Mouse (Mus musculus) stomach, embryonic 15.5 days (tissue): ENCODE data around the gene Pou3f3. TPM values are rescaled to one million over a fixed set of nuclear protein-coding genes. Genes with fewer than 3 reads are reported as not detected.

Experiments
- ATAC-seq: fragments of 200-750 bp; cut with Nextera tagmentation; 2 replicates; pipeline ENCODE4 v1.8.0; 2017; ENCODE audit warnings: low read depth, moderate number of reproducible peaks, moderate TSS enrichment; ENCODE audit not compliant: insufficient read depth, low FRiP score
- H3K27ac ChIP-seq: fragments of 300-500 bp; sonication (generic); 2 replicates; pipeline ENCODE4 v1.5.1; 2015; ENCODE audit warnings: mild to moderate bottlenecking, inconsistent platforms
- H3K27me3 ChIP-seq: fragments of 300-500 bp; sonication (generic); replicated peaks from 2 replicates; pipeline ENCODE4 v1.6.1; 2015; ENCODE audit warnings: inconsistent platforms
- H3K36me3 ChIP-seq: fragments of 300-500 bp; sonication (generic); 2 replicates; pipeline ENCODE4 v1.6.1; 2015; ENCODE audit warnings: inconsistent platforms
- H3K4me1 ChIP-seq: fragments of 300-500 bp; sonication (generic); 2 replicates; pipeline ENCODE4 v1.6.1; 2015; ENCODE audit warnings: inconsistent platforms
- H3K4me2 ChIP-seq: fragments of 300-500 bp; sonication (generic); 2 replicates; pipeline ENCODE4 v1.6.1; 2015; ENCODE audit warnings: mild to moderate bottlenecking, inconsistent platforms
- H3K4me3 ChIP-seq: fragments of 300-500 bp; sonication (generic); replicated peaks from 2 replicates; pipeline ENCODE4 v1.5.1; 2015; ENCODE audit warnings: inconsistent platforms
- H3K9ac ChIP-seq: fragments of 300-500 bp; sonication (generic); 2 replicates; pipeline ENCODE4 v1.6.1; 2015; ENCODE audit warnings: inconsistent platforms
- H3K9me3 ChIP-seq: fragments of 300-500 bp; sonication (generic); 2 replicates; pipeline ENCODE4 v1.6.1; 2016; ENCODE audit warnings: inconsistent platforms
- WGBS: fragments of 180-500 bp; shearing (Covaris S2); methylation state at CpG from one replicate; pipeline ENCODE4 v1.1.7; 2015; 5-methylcytosine and 5-hydroxymethylcytosine counted together
- polyA plus RNA-seq: library from polyadenylated mRNA; unstranded; fragments of >200 nt; fragmentation: Nextera tagmentation; extraction: Ambion mirVana; gene quantifications from 2 replicates; pipeline ENCODE4 v1.2.1, GENCODE M21; 2015

Pou3f3 gene
- polyA plus RNA-seq, 1 experiment from 2014 or later: 0.10 TPM

DNA sequence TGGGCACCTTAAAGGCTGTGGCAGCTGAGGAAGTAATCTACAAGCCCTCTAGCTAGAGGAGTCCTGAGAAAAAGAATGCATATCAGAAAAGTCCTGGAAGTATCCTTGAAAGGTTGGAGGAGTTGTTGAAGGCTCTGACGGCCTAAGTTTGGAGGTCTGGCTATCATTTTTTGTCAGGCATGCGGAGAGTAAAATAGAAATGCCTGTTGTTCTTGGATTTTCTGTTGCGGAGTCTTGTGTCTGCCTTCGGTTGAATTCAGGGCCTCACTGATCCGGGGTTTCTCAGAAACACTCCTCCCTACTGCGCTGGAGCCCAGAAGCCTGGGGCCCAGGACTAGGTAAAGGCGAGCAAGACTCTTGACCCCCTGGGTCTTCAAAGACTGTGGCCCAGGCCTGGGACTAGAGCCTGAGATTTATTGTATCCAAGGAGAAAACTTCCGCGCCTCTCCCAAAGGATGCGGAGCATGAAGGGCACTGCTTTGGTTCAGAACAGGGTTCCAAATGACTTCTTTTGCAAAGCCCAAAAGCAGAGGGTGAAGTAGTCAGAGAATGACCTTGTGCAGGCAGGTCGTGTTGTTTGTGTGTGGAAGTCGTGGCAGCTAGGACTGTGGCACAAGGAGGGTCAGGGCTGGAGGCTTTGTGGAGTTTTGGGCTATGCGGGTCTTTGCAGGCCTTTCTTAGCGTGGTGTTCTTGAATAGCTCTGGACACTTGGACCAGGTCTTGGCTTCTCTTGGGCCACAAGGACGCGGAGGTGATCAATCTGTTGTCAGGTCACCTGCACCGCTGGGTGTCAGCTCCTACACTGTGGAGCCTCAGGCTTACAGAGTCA lies 9.6 kb downstream of the Pou3f3 start:
- Histone ChIP-seq H3K36me3 (no peaks in the 10 kb centered on the region), H3K4me1 (no peaks in the 10 kb centered on the region), H3K9me3 (no peaks in the 10 kb centered on the region), H3K27me3 (peaks cover 92% of the 10 kb centered on the region), H3K9ac (no peak overlapping the region), H3K4me2 (no peak overlapping the region), H3K27ac (no peak overlapping the region), H3K4me3 (no peak overlapping the region)
- no peak for ATAC-seq
- WGBS: 7% methylated on average over 17 of the region's 17 CpGs

DNA sequence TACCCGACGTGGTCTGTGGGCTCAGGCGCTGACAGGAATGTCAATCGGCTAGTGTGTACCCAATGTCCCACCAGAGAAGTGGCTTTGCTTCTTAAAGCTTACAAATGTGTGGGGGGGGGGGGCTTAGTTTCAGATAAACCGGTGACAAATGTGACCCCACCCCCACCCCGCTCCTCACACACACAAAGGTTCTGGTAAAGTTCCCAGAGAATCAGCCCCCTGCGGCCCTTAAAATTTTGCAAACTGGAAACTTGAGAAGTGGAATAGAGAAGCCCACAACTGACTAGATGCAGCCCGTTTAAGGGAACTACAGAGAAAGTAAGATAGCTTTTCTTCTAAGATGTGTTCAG lies 10.2 kb downstream of the Pou3f3 start:
- Histone ChIP-seq H3K4me1 (no peaks in the 10 kb centered on the region), H3K27ac (no peak overlapping the region), H3K4me3 (no peak overlapping the region), H3K9ac (no peak overlapping the region), H3K4me2 (no peak overlapping the region), H3K9me3 (no peaks in the 10 kb centered on the region), H3K27me3 (peaks cover 93% of the 10 kb centered on the region), H3K36me3 (no peaks in the 10 kb centered on the region)
- WGBS: 6% methylated on average over 8 of the region's 8 CpGs
- ATAC-seq: no peak

DNA sequence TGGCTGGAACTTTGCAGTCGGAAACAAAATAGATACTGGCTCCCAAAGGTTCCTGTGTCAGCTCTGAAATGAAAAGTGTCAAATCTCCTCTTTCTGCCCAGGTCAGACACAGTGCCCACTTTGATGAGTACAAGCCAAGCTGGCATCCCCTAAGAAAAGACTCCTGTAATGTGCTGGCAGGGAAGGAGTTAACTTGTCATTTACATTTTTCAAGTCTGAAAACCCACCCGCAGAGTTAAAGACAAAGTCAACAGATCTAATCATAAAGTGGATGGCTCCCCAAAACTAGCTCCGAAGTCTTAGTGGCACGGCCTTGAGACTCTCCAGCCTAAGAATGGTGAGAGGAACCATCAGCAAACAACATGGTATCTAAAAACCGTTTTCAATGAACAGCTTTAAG lies 11.6 kb downstream of the Pou3f3 start:
- H3K9ac ChIP-seq: no peak overlapping the region
- WGBS: 4% methylated on average over 5 of the region's 5 CpGs
- ATAC-seq: no peak
- H3K4me1 ChIP-seq: no peaks in the 10 kb centered on the region
- H3K9me3 ChIP-seq: no peaks in the 10 kb centered on the region
- no peak overlapping the region for H3K27ac ChIP-seq
- H3K4me3 ChIP-seq: no peak overlapping the region
- H3K4me2 ChIP-seq: no peak overlapping the region
- peaks cover 92% of the 10 kb centered on the region for H3K27me3 ChIP-seq
- H3K36me3 ChIP-seq: no peaks in the 10 kb centered on the region

DNA sequence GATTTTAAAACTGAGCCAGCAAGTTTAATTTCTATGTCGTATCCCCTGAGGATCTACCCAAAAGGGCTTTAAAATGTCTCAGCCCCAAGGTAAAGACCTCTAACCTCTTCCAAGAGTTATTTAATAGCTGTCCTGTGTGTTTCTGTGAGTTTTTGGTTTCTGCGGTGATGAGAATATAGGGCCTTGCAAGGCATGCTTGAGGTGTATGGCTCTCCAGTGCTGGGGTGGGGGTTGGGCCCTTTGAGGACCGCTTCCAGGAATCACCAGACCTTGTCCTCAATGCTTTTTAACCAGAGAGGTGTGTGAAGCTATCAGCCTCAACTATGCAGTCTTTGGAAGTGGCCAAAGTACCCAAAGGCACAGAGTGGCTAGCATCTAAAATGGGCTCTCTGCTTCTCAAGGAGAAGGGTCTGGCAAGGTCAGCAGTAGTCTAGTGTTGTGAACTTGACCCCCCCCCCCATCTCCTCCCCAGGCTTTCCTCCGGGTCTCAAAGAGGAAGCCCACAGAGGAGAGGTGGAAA lies 12.1 kb downstream of the Pou3f3 start:
- no peaks in the 10 kb centered on the region for H3K4me1 ChIP-seq
- H3K9ac ChIP-seq: no peak overlapping the region
- peaks cover 89% of the 10 kb centered on the region for H3K27me3 ChIP-seq
- H3K4me3 ChIP-seq: no peak overlapping the region
- H3K36me3 ChIP-seq: no peaks in the 10 kb centered on the region
- no peak for ATAC-seq
- no peaks in the 10 kb centered on the region for H3K9me3 ChIP-seq
- no peak overlapping the region for H3K4me2 ChIP-seq
- 3% methylated on average over 4 of the region's 4 CpGs for WGBS
- H3K27ac ChIP-seq: no peak overlapping the region

DNA sequence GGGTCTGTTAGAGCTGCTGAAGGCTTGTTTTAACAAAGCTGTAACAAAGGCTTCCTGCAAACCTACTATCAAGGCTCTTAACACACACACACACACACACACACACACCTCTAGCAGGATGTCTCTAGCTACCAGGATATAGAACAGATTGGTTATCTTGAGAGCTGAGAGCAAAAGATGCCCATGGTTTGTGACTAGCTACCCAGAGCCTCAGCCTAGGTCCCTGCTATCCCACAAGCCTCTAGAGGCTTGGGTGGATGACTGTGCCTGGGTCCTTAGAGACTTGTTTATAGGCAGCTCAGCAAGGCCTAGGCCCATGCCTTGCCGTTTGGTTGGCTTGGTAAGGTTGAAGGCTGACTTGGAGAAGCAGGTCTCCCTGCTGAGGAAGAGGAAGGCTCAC lies 13.5 kb downstream of the Pou3f3 start:
- no peaks in the 10 kb centered on the region for H3K9me3 ChIP-seq
- no peak overlapping the region for H3K9ac ChIP-seq
- no peak overlapping the region for H3K4me3 ChIP-seq
- no peak overlapping the region for H3K27ac ChIP-seq
- H3K36me3 ChIP-seq: no peaks in the 10 kb centered on the region
- WGBS: 23% methylated on average over 1 of the region's 1 CpGs
- H3K27me3 ChIP-seq: peaks cover 88% of the 10 kb centered on the region
- peaks cover 9% of the 10 kb centered on the region for H3K4me1 ChIP-seq
- H3K4me2 ChIP-seq: no peak overlapping the region
- ATAC-seq: no peak

DNA sequence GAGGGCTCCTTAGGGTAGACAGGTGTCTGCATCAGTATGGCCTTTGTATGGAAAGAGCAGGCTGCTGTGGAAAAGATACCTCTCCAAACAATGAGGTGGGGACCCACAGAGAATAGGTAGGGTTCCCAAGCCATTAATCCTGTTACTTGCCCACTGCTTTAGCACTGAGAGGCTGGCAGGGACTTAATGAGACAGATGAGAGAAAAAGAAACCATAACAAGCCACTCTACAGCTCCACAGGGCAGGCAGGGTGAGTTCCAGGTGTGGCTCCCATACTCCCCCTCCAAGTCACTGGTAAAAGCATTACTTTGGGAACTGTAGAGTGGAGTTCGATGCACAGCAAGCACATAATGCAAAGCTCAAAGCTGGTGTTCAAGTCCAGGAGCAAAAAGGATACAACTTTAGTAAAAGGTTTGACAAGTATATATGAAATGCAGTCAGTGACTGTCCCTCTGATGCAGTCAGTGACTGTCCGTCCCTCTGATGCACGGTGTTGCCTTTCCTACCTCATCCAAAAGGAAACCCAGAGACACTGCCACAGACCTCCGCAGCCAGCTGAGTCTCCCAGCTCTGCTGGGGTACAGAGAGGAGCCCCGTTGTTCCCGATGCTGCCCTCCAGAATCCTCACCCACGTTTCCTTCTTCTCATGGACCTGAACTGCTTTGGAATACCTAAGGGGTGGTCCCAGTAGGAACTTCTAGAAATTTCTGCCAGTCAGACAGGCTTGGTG lies 14.0 kb downstream of the Pou3f3 start:
- Histone ChIP-seq H3K27me3 (peaks cover 86% of the 10 kb centered on the region), H3K4me3 (no peak overlapping the region), H3K9me3 (no peaks in the 10 kb centered on the region), H3K4me1 (peaks cover 12% of the 10 kb centered on the region), H3K4me2 (no peak overlapping the region), H3K27ac (no peak overlapping the region), H3K9ac (no peak overlapping the region), H3K36me3 (no peaks in the 10 kb centered on the region)
- 14% methylated on average over 7 of the region's 7 CpGs for WGBS
- no peak for ATAC-seq

DNA sequence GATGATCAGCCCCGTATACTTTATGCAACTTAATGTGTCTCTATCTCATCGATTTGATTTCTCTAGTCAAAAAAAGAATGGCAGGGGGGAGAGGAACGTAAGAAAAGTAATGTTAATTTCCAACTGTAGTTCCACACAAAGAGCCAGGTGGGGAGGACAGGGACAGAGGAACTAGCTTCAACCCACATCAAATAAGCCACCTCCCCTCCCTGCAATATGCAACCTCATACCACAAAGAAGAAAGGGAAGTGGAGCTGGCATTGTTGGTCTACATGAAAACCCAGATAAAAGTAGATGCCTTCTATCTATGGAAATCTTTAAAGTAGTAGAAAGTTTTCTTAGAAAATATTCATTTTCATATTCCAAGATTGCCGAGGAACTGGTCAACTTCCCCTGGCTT lies 14.7 kb downstream of the Pou3f3 start:
- no peak overlapping the region for H3K4me3 ChIP-seq
- peaks cover 12% of the 10 kb centered on the region for H3K4me1 ChIP-seq
- no peak for ATAC-seq
- no peak overlapping the region for H3K4me2 ChIP-seq
- H3K9me3 ChIP-seq: no peaks in the 10 kb centered on the region
- 17% methylated on average over 4 of the region's 4 CpGs for WGBS
- no peak overlapping the region for H3K9ac ChIP-seq
- no peak overlapping the region for H3K27ac ChIP-seq
- H3K36me3 ChIP-seq: no peaks in the 10 kb centered on the region
- H3K27me3 ChIP-seq: peaks cover 87% of the 10 kb centered on the region

DNA sequence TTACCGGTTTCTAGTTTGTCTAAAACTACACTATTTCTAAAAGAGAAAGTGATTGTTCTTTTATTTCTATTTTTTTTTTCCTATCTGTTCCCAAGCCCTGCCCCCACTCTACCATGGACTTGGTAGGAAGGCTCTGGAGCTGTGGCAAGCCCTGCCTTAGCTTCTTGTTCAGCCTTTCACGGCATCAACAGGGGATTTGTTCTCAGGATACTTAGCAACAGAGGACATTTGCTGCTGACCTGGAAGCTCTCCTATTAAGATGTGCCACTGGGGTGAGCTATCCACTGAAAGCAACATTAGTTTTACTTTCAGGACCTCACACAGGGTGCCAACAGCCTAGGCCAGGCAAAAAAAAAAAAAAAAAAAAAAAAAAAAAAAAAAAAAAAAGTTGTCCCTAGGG lies 15.4 kb downstream of the Pou3f3 start:
- peaks cover 87% of the 10 kb centered on the region for H3K27me3 ChIP-seq
- WGBS: 10% methylated on average over 2 of the region's 2 CpGs
- H3K4me2 ChIP-seq: no peak overlapping the region
- H3K27ac ChIP-seq: no peak overlapping the region
- H3K4me1 ChIP-seq: peaks cover 12% of the 10 kb centered on the region
- no peaks in the 10 kb centered on the region for H3K36me3 ChIP-seq
- H3K9me3 ChIP-seq: no peaks in the 10 kb centered on the region
- no peak overlapping the region for H3K4me3 ChIP-seq
- no peak overlapping the region for H3K9ac ChIP-seq
- ATAC-seq: no peak

DNA sequence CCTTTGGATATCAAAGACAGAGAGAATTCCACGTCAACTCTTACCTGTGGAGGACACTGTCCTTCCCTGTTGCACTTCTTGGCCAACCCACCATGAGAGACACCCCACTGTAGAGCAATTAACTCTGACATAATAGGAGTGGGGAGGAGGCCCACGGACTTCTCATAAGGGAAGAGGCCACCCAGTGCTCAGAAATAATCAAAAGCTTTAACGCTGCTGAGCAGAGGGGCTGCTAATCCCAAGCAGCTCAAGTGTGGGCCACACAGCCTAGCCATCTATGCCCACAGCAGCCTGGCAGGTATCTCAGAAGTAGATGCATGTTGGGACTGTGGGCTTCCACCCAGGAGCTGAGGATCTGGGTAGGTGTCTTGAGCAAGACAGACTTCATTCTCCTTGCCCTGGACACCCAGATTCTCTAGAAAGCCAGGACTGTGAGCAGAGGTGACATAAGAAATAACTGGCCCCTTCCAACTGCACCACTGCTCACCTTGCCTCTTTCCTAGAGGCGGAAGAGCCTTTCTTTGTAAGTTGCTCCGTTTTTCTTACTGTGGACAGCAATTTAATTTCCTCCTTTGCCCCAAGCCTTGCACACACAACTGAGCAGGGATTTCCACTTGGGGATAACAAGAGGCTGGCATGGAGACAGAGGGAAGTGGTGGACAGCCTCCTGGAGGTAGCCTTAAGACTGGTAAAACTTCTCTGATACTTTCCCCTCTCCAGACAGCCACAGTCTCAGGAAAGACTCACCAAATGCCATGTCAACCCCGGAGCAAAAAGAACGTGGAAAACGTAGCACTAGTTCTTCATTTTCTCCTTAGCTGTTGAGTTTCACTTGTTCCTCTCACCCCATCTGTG lies 16.1 kb downstream of the Pou3f3 start:
- Histone ChIP-seq H3K4me1 (peaks cover 12% of the 10 kb centered on the region), H3K4me3 (no peak overlapping the region), H3K9ac (no peak overlapping the region), H3K9me3 (no peaks in the 10 kb centered on the region), H3K36me3 (no peaks in the 10 kb centered on the region), H3K4me2 (no peak overlapping the region), H3K27ac (no peak overlapping the region), H3K27me3 (peaks cover 88% of the 10 kb centered on the region)
- ATAC-seq: no peak
- WGBS: 7% methylated on average over 8 of the region's 8 CpGs

DNA sequence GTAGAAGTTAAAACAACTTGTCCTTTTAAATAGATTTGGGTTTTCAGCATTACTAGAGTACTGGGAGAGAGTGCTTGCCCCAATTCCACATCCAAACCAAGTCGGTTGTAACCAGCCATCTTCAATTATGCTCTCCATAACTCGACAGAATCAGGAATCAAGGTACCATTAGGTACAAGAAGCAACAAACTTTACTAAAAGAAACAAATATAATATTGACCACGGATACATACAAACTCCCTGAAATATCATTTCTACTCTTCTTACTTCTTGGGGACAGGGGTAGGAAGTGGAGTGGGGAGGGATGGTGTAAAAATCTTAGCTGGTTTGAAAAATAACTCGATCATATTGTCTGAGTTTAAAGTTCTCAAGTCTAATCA lies 16.7 kb downstream of the Pou3f3 start:
- 11% methylated on average over 4 of the region's 4 CpGs for WGBS
- H3K9ac ChIP-seq: no peak overlapping the region
- no peak overlapping the region for H3K4me2 ChIP-seq
- H3K4me1 ChIP-seq: peaks cover 12% of the 10 kb centered on the region
- ATAC-seq: no peak
- H3K4me3 ChIP-seq: no peak overlapping the region
- no peaks in the 10 kb centered on the region for H3K9me3 ChIP-seq
- peaks cover 82% of the 10 kb centered on the region for H3K27me3 ChIP-seq
- no peaks in the 10 kb centered on the region for H3K36me3 ChIP-seq
- no peak overlapping the region for H3K27ac ChIP-seq

DNA sequence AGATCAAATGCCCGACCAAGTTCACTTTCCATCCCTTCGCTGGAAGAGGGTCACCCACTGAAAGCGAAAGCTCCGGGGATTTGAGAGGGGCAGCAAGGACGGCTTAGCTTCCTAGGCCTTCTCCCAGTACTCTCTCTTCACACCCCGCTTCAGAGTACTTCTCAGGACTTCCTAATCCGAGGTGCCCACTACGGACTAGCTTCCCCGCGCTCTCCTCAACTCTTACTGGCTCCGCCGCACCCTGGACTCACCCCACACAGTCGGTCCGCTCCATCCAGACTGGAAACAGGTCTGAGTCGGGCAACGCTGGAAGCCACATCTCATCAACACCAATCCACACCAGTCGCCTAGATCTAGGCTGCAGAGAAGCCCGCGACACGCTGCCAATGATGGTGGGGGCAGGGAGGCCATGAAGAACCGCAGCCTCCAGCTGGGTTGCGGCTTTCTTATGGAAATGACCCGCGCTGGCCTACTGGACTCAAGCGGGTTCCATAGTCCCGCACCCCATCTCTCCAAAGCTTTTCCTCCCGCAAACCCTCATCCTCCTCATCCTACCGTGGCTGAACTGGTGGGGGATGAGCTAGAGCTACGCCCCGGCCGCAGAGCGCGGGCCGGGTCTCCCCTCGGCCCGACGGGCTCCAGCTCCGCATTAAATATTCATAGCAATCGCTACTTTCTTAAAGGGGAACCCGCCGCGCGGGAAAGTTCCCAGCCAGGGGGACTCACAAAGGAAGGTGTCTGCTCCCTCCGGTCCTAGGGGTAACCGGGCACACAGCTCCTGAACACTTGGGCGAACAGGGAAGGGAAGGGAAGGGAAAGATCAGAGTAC lies 17.8 kb downstream of the Pou3f3 start:
- H3K9ac ChIP-seq: no peak overlapping the region

More for the DNA sequence above, 17.8 kb downstream of the Pou3f3 start:
- peak overlapping the region; percentile 32 for H3K4me3 ChIP-seq
- no peak overlapping the region for H3K27ac ChIP-seq
- WGBS: under 1% methylated on average over 46 of the region's 46 CpGs
- no peaks in the 10 kb centered on the region for H3K9me3 ChIP-seq
- peak overlapping the region; percentile 75 for H3K4me2 ChIP-seq
- peaks cover 72% of the 10 kb centered on the region for H3K27me3 ChIP-seq
- no peaks in the 10 kb centered on the region for H3K36me3 ChIP-seq
- H3K4me1 ChIP-seq: peaks cover 12% of the 10 kb centered on the region
- no peak for ATAC-seq
